11 mouse cellular contexts compared by ENCODE assay signal in the genomic region with DNA sequence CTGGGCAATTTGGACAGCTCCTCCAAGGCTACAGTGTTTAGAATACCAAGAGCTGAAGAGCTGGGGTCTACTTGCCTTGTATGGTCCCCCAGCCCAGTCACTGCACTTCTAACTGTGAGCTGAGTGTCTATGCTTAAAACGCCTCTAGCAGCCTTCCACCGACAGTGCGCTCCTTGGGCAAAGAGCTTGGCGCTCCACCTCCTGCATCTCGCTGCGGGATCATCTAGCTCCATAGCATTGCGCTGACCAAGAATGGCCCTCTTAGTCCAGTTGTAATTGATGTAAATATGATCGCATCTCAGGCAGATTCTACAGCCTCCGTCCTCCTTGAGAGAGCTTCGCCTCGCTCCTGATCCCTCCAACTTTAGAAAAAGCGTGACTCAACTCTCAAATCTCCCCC. TPM values are rescaled to one million over a fixed set of nuclear protein-coding genes. Genes with fewer than 3 reads are reported as not detected.
DNase-seq lines count a peak whose midpoint lies in the region; ATAC-seq and TF ChIP-seq lines count a peak whose summit lies in the region.
"Had no signal": no experiment of that assay in that cellular context is flagged by ENCODE, and none has a peak within 500 bp of the region (broad histone marks: within the 10 kb centered on the region; RNA-seq: fewer than 3 reads in every experiment).

No protein-coding gene starts in this region.

- no peaks in the 10 kb centered on the region for H3K9me3 ChIP-seq in intestine, embryonic 15.5 days
- no peaks in the 10 kb centered on the region for H3K9me3 ChIP-seq in intestine, postnatal 0 days (ENCODE audit: control insufficient read depth)
- no peaks in the 10 kb centered on the region for H3K9me3 ChIP-seq in hindbrain, embryonic 16.5 days (ENCODE audit: control insufficient read depth, low read length)

- no peak for TF ChIP-seq CTCF in intestine, postnatal 0 days (IDR thresholded peaks at IDR 0.05; ENCODE audit: low read depth)

- H3K4me2 ChIP-seq in intestine, embryonic 15.5 days (replicated peaks), result 0 out of 2 replicates have a peak overlapping the region, but pooled peaks have one; percentile 14
- H3K4me2 ChIP-seq in intestine, postnatal 0 days (replicated peaks; ENCODE audit: low read depth), result no peak overlapping the region
- peak overlapping the region; percentile 75 for H3K4me2 ChIP-seq in hindbrain, embryonic 16.5 days (ENCODE audit: low read length)

- no peak overlapping the region for H3K4me3 ChIP-seq in intestine, embryonic 15.5 days (replicated peaks)
- H3K4me3 ChIP-seq in intestine, postnatal 0 days (ENCODE audit: low read depth, low read length), result no peak overlapping the region
- H3K4me3 ChIP-seq in hindbrain, embryonic 16.5 days (ENCODE audit: low read length), result peak overlapping the region; percentile 76

- peaks cover 32% of the 10 kb centered on the region for H3K27me3 ChIP-seq in intestine, embryonic 15.5 days (replicated peaks)
- H3K27me3 ChIP-seq in intestine, postnatal 0 days (replicated peaks; ENCODE audit: control insufficient read depth, insufficient read depth, low read length), result peaks cover 30% of the 10 kb centered on the region
- H3K27me3 ChIP-seq in hindbrain, embryonic 16.5 days (replicated peaks; ENCODE audit: control insufficient read depth, insufficient read depth, low read length), result no peaks in the 10 kb centered on the region

- H3K9ac ChIP-seq in intestine, embryonic 15.5 days, result no peak overlapping the region
- H3K9ac ChIP-seq in intestine, postnatal 0 days (ENCODE audit: low read depth, low read length), result no peak overlapping the region
- peak overlapping the region; percentile 80 for H3K9ac ChIP-seq in hindbrain, embryonic 16.5 days (ENCODE audit: low read depth, low read length)

- WGBS in intestine, embryonic 15.5 days, result 19% methylated on average over 12 of the region's 12 CpGs
- 15% methylated on average over 12 of the region's 12 CpGs for WGBS in intestine, postnatal 0 days
- 10% methylated on average over 12 of the region's 12 CpGs for WGBS in hindbrain, embryonic 16.5 days

- no peaks in the 10 kb centered on the region for H3K36me3 ChIP-seq in intestine, embryonic 15.5 days
- no peaks in the 10 kb centered on the region for H3K36me3 ChIP-seq in intestine, postnatal 0 days (ENCODE audit: control insufficient read depth, insufficient read depth)
- no peaks in the 10 kb centered on the region for H3K36me3 ChIP-seq in hindbrain, embryonic 16.5 days (ENCODE audit: control insufficient read depth, insufficient read depth, low read length)

- no peak overlapping the region for H3K27ac ChIP-seq in intestine, embryonic 15.5 days
- H3K27ac ChIP-seq in intestine, postnatal 0 days (ENCODE audit: low read depth, low read length), result no peak overlapping the region
- peak overlapping the region; percentile 50 for H3K27ac ChIP-seq in hindbrain, embryonic 16.5 days (ENCODE audit: low read depth, low read length)

- H3K4me1 ChIP-seq in intestine, embryonic 15.5 days (replicated peaks), result peaks cover 5% of the 10 kb centered on the region; the same call in 1 of the 2 replicates
- H3K4me1 ChIP-seq in intestine, postnatal 0 days (replicated peaks; ENCODE audit: control insufficient read depth, insufficient read depth, low read length), result no peaks in the 10 kb centered on the region
- no peaks in the 10 kb centered on the region for H3K4me1 ChIP-seq in hindbrain, embryonic 16.5 days (ENCODE audit: control insufficient read depth, insufficient read depth, low read depth, low read length)

- peak; percentile 24 to 34 for DNase-seq in cerebellum, postnatal 10 days
- peak; percentile 14 for DNase-seq in retina, embryonic 14.5 days (ENCODE audit: low spot score)
- DNase-seq in layer of hippocampus, adult 11-12 months (ENCODE audit: low spot score), result no peak
- no peak for DNase-seq in ovary, adult 18-20 months (ENCODE audit: low spot score)
- no peak for DNase-seq in layer of hippocampus, adult 8-10 months (ENCODE audit: low spot score in 2 of 2)
- DNase-seq: lung, postnatal 10 days had no signal

- no peak for ATAC-seq in intestine, embryonic 15.5 days
- no peak for ATAC-seq in intestine, postnatal 0 days
- no peak; the same call in 1 of the 2 replicates for ATAC-seq in hindbrain, embryonic 16.5 days
- ATAC-seq: CD4-positive, CD25-positive, alpha-beta regulatory T cell, adult 4 months had no signal

RNA-seq across cellular contexts. Expression of gene Dpp10, which starts 1.2 kb away (rescaled TPM):
- polyA plus RNA-seq in intestine, embryonic 15.5 days (2015; fragmentation: Nextera tagmentation; extraction: Ambion mirVana), result 0.68 and 0.75 TPM in 2 replicates
- polyA plus RNA-seq in intestine, postnatal 0 days (2015; fragmentation: Nextera tagmentation; extraction: Ambion mirVana), result 0.38 and 0.51 TPM in 2 replicates
- 24.2 and 24.9 TPM in 2 replicates for polyA plus RNA-seq in hindbrain, embryonic 16.5 days (2015; fragmentation: Nextera tagmentation; extraction: Ambion mirVana)
- 10 to 100 TPM; 41.9 to 52.9 (median 47.4) TPM for total RNA-seq in layer of hippocampus, adult 8-10 months (2022)
- polyA plus RNA-seq: heart, postnatal 0 days had no signal

Comparison
In these comparisons a context has a peak if more than half of its experiments do, and no peak if none do; other contexts are left out.
1. DNase-seq: peak in cerebellum, postnatal 10 days (2 of 2) and retina, embryonic 14.5 days (single experiment); none in layer of hippocampus, adult 11-12 months (single experiment), ovary, adult 18-20 months (single experiment) and layer of hippocampus, adult 8-10 months (0 of 2).
2. RNA of gene Dpp10, which starts 1.2 kb away (polyA plus RNA-seq): 24.2 to 24.9 TPM in hindbrain, embryonic 16.5 days; 0.68 to 0.75 TPM in intestine, embryonic 15.5 days and 0.38 to 0.51 TPM in intestine, postnatal 0 days; every median in the first group is over 10 times any median in the second.